Mouse (Mus musculus): ENCODE measurements around the gene Alpl. TPM values are rescaled to one million over a fixed set of nuclear protein-coding genes. Genes with fewer than 3 reads are reported as not detected.

Gene Alpl
- 43.8 to 47.0 TPM (median 45.5 TPM) in 4 replicates for total RNA-seq (2023; ENCODE audit: inconsistent age)

GRCm38 (mm10) chr4:137795611-137796557 lies at the start of gene Alpl:
Gene Alpl, minus strand, starts transcription at chr4:137796384.

Other genes starting within 250 kb of the Alpl start
- gene Ldlrad2, start 221.8 kb downstream of the Alpl start, total RNA-seq (2023; ENCODE audit: inconsistent age): not detected in 4 replicates
- gene Usp48, start 202.6 kb downstream of the Alpl start, total RNA-seq (2023; ENCODE audit: inconsistent age): 217 to 247 TPM (median 231 TPM) in 4 replicates
- gene Rap1gap, start 131.7 kb downstream of the Alpl start, total RNA-seq (2023; ENCODE audit: inconsistent age): 8.6 to 15.2 TPM (median 12.3 TPM) in 4 replicates
- gene Ece1, start 65.9 kb upstream of the Alpl start, total RNA-seq (2023; ENCODE audit: inconsistent age): 19.6 to 29.4 TPM (median 28.7 TPM) in 4 replicates
- 162 to 173 TPM (median 169 TPM) in 4 replicates for gene Eif4g3, start 196.6 kb upstream of the Alpl start, total RNA-seq (2023; ENCODE audit: inconsistent age)

Data from B cell, adult (primary cell).